Mouse (Mus musculus) mouse embryonic stem cell (cell line): ENCODE measurements around the gene Zfp184.

Experiments
- in situ Hi-C, 2 experiments: fragments of 300-500 bp; cut with MboI; formaldehyde crosslinking; loops; 1 replicate in 1 of 2; 3 replicates in 1 of 2; pipeline ENCODE4 v1.14.3; 2019 to 2020; ENCODE audit warnings: low sequenced_read_pairs in 2 of 2, low pct_unique_long_range_greater_than_20kb in 1 of 2, mixed read lengths in 1 of 2; ENCODE audit not compliant: unreplicated experiment in 1 of 2

The Zfp184 gene

GRCm38 (mm10) chr13:22001346-22001745 lies 56.5 kb downstream of the Zfp184 start:
- in situ Hi-C loops, result loop anchor here (25.0 kb wide), 2 partner anchors 739 to 764 kb away; no protein-coding TSS in a partner anchor

GRCm38 (mm10) chr13:22001823-22002222 lies 56.9 kb downstream of the Zfp184 start:
- in situ Hi-C loops, result loop anchor here (25.0 kb wide), 2 partner anchors 740 to 765 kb away; no protein-coding TSS in a partner anchor

- in situ Hi-C loops, result loop anchor here (25.0 kb wide), 2 partner anchors 743 to 768 kb away; no protein-coding TSS in a partner anchor
These were observed 60.9 kb downstream of the Zfp184 start for GRCm38 (mm10) chr13:22005605-22006333.

GRCm38 (mm10) chr13:22006334-22007120 lies 61.6 kb downstream of the Zfp184 start:
- in situ Hi-C loops, result loop anchor here (25.0 kb wide), 2 partner anchors 744 to 769 kb away; no protein-coding TSS in a partner anchor

GRCm38 (mm10) chr13:22007121-22007510 lies 62.2 kb downstream of the Zfp184 start:
- in situ Hi-C loops, result loop anchor here (25.0 kb wide), 2 partner anchors 745 to 770 kb away; no protein-coding TSS in a partner anchor

GRCm38 (mm10) chr13:22007872-22008271 lies 63.0 kb downstream of the Zfp184 start:
- in situ Hi-C loops, result loop anchor here (25.0 kb wide), 2 partner anchors 746 to 771 kb away; no protein-coding TSS in a partner anchor

GRCm38 (mm10) chr13:22008707-22009106 lies 63.8 kb downstream of the Zfp184 start:
- in situ Hi-C loops, result loop anchor here (25.0 kb wide), 2 partner anchors 746 to 771 kb away; no protein-coding TSS in a partner anchor

GRCm38 (mm10) chr13:22009642-22010041 lies 64.7 kb downstream of the Zfp184 start, which contains the start of gene Prss16:
TSS of gene Prss16 (minus strand) at chr13:22009742.
- in situ Hi-C loops, result loop anchor here (25.0 kb wide), 2 partner anchors 747 to 772 kb away; no protein-coding TSS in a partner anchor
